Mouse (Mus musculus): Measurements from ENCODE around the gene H1foo. TPM values are rescaled to one million over a fixed set of nuclear protein-coding genes. Genes with fewer than 3 reads are reported as not detected.

Gene H1foo
- not detected for polyA plus RNA-seq (2017; shearing (Covaris generic))

DNA sequence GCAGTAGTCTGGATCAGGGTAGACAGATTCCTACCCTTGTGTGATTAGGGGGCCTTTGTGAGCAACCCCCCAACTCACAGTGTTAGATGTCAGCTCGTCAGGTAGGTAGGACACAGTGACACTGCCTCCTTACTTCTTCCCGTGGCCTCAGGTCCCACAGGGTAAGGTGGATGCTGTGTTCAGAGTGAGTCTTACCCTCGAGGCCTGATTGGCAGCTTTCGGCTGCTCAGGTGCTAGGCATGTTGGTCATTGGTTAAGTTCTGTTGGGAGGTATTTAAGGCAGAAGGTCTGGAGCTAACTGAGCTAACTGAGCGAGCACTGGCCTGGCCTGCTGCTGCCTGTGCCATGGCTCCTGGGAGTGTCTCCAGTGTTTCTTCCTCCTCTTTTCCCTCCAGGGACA is at the start of gene H1foo:
Gene H1foo (plus strand): TSS at position 301 of the 400 bp plus-strand sequence.

GRCm38 (mm10) chr6:115931639-115932038 is 13.1 kb upstream of the H1foo start, which contains the start of gene Rho:
Rho (plus strand) TSS chr6:115931748.

DNA sequence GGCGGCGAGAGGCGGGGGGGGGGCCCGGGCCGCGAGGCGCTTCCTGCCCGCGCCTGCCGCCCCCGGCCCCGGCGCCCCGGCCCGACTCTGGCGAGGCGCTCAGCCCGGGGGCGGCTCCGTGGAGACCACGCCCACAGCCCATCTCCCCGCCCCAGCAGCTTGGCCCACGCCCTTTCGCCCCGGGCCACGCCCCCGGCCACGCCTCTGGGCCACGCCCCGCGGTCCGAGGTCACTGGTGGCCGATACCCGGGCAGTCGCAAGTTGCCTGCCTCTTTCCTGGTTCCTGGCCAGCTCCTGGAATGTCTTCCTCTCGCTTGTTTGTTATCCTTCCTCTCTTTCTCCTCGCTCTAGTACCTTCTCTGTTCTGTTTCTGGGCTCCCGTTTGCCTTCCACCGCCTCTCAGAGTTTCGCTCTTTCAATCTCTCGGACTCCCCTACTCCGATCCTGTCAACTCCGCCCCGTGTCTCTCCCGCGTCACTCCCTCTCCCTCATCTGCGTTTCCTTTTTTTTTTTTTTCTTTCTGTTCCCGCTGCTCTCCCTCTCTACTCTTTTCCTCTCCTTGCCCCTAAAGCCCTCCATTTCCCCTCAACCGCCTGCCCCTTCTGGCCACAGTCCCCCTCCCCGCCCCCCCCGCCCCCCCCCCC is 50.3 kb downstream of the H1foo start, which contains the start of gene Plxnd1:
Gene Plxnd1 (minus strand): TSS at position 129 of the 644 bp plus-strand sequence.

Other genes with a start within 250 kb of the H1foo start
- gene Tmem40, start 182.5 kb upstream of the H1foo start, polyA plus RNA-seq (2017; shearing (Covaris generic)) = not detected
- gene Cand2, start 170.4 kb upstream of the H1foo start, polyA plus RNA-seq (2017; shearing (Covaris generic)) = 2.9 TPM
- gene Rpl32, start 136.2 kb upstream of the H1foo start, polyA plus RNA-seq (2017; shearing (Covaris generic)) = 2,917 TPM
- 0.21 TPM for gene Efcab12, start 106.5 kb upstream of the H1foo start, polyA plus RNA-seq (2017; shearing (Covaris generic))
- 12.1 TPM for gene Mbd4, start 91.6 kb upstream of the H1foo start, polyA plus RNA-seq (2017; shearing (Covaris generic))
- gene Ift122, start 91.5 kb upstream of the H1foo start, polyA plus RNA-seq (2017; shearing (Covaris generic)) = 1.5 TPM
- not detected for gene Rho, start 13.2 kb upstream of the H1foo start, polyA plus RNA-seq (2017; shearing (Covaris generic))
- gene Plxnd1, start 50.1 kb downstream of the H1foo start, polyA plus RNA-seq (2017; shearing (Covaris generic)) = not detected
- 11.5 TPM for gene Tmcc1, start 248.5 kb downstream of the H1foo start, polyA plus RNA-seq (2017; shearing (Covaris generic))